Mouse (Mus musculus) embryonic facial prominence, embryonic 12.5 days (tissue): ENCODE measurements at regions not wholly inside any gene's neighbourhood (a gene's known extent, or its start where the extent isn't known, plus 50 kb on each side); places are given as distances from the start of the nearest gene placed in this dataset.

Source experiments
- ATAC-seq: fragments of 200-750 bp; cut with Nextera tagmentation; 2 replicates; pipeline ENCODE4 v1.8.0; 2017; ENCODE audit not compliant: insufficient number of reproducible peaks, insufficient read depth, low FRiP score, low TSS enrichment
- H3K27ac ChIP-seq: fragments of 300-500 bp; sonication (generic); 2 replicates; pipeline ENCODE4 v1.5.1; 2016; ENCODE audit warnings: mild to moderate bottlenecking
- H3K27me3 ChIP-seq: fragments of 300-500 bp; sonication (generic); 2 replicates; pipeline ENCODE4 v1.6.1; 2016; ENCODE audit warnings: mild to moderate bottlenecking, moderate library complexity
- H3K36me3 ChIP-seq: fragments of 300-500 bp; sonication (generic); 2 replicates; pipeline ENCODE4 v1.6.1; 2016; ENCODE audit warnings: mild to moderate bottlenecking
- H3K4me1 ChIP-seq: fragments of 300-500 bp; sonication (generic); 2 replicates; pipeline ENCODE4 v1.6.1; 2016
- H3K4me2 ChIP-seq: fragments of 300-500 bp; sonication (generic); replicated peaks from 2 replicates; pipeline ENCODE4 v1.6.1; 2016; ENCODE audit warnings: mild to moderate bottlenecking, moderate library complexity
- H3K4me3 ChIP-seq: fragments of 300-500 bp; sonication (generic); 2 replicates; pipeline ENCODE4 v1.5.1; 2016; ENCODE audit warnings: mild to moderate bottlenecking
- H3K9ac ChIP-seq: fragments of 300-500 bp; sonication (generic); 2 replicates; pipeline ENCODE4 v1.6.1; 2016; ENCODE audit warnings: mild to moderate bottlenecking, moderate library complexity
- H3K9me3 ChIP-seq: fragments of 300-500 bp; sonication (generic); 2 replicates; pipeline ENCODE4 v1.6.1; 2016; ENCODE audit warnings: mild to moderate bottlenecking, moderate library complexity
- WGBS: fragments of 180-500 bp; shearing (Covaris S2); methylation state at CpG from one replicate; pipeline ENCODE4 v1.1.7; 2016; 5-methylcytosine and 5-hydroxymethylcytosine counted together

GRCm38 (mm10) chr13:107585936-107586335, 458.3 kb upstream of the Smim15 start:
- Histone ChIP-seq H3K27me3 (no peaks in the 10 kb centered on the region), H3K9ac (no peak overlapping the region), H3K4me1 (no peaks in the 10 kb centered on the region), H3K27ac (no peak overlapping the region), H3K4me3 (no peak overlapping the region), H3K4me2 (no peak overlapping the region), H3K9me3 (no peaks in the 10 kb centered on the region), H3K36me3 (no peaks in the 10 kb centered on the region)
- WGBS = 87% methylated on average over 9 of the region's 9 CpGs
- no peak for ATAC-seq

DNA sequence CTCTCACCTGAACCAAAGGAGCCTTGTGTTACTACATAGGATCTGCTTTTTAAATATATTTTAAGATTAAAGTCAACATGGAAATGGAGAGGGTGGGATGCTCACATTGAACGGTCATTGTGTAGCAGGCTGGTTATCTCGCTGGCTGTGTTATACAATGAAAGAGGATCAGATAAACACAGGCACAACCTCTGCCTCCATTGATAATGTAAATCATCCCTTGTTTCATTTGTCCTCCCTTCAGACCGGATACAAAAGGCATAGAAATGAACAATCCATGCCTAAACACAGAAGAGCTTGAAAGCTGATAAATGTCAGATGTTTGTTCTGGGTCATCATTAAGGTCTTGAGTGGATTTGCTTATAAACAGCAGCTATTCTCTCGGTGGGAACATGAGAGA, 458.9 kb upstream of the Smim15 start:
- Histone ChIP-seq H3K4me3 (no peak overlapping the region), H3K4me1 (no peaks in the 10 kb centered on the region), H3K36me3 (no peaks in the 10 kb centered on the region), H3K27ac (no peak overlapping the region), H3K9ac (no peak overlapping the region), H3K4me2 (no peak overlapping the region), H3K27me3 (no peaks in the 10 kb centered on the region), H3K9me3 (no peaks in the 10 kb centered on the region)
- 54% methylated on average over 4 of the region's 4 CpGs for WGBS
- no peak for ATAC-seq

DNA sequence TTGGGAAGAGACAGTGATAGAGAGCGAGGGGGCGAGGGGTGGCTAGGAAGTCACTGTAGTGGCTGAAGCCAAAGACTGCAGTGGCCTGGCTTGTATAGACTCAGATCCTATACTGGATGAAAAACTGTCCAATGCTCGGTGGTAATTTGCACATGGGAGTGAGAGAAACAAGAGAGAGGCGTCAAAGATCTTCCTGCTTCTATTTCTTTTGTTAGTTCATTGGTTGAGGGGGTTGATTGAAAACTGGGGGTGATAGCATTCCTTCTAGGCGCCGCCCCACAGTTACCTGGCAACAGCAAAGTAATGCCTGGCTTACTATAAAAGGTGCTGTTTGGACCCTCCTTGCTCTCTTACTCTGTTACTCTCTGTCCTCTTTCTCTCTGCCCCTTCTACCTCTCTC, 465.3 kb upstream of the Smim15 start:
- H3K4me1 ChIP-seq = no peaks in the 10 kb centered on the region
- no peaks in the 10 kb centered on the region for H3K9me3 ChIP-seq
- no peaks in the 10 kb centered on the region for H3K27me3 ChIP-seq
- WGBS = 87% methylated on average over 6 of the region's 6 CpGs
- no peaks in the 10 kb centered on the region for H3K36me3 ChIP-seq
- no peak overlapping the region for H3K4me2 ChIP-seq
- H3K27ac ChIP-seq = no peak overlapping the region
- H3K9ac ChIP-seq = no peak overlapping the region
- no peak for ATAC-seq
- H3K4me3 ChIP-seq = no peak overlapping the region

GRCm38 (mm10) chr13:107577809-107578208, 466.4 kb upstream of the Smim15 start:
- WGBS = 81% methylated on average over 8 of the region's 8 CpGs
- ATAC-seq = no peak

DNA sequence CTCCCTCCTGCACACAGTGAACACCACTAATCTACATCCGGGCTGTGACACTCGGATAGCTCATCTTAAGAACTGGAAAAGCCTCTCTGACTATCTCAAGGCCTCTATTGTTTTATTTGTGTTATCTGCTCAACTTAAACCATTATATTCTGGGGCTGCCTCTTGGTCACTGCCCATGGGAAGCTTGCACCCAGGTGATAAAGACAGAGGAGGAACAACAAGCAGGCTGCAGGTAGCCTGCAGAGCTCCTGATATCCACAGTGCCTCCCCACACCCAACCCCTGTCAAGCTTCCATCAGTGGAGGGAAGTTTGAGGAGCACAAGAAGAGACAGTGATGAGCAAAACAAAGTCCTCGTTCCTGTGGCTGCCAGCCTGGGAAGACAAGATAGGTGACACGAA, 467.0 kb upstream of the Smim15 start:
- 83% methylated on average over 4 of the region's 4 CpGs for WGBS
- H3K9me3 ChIP-seq = no peaks in the 10 kb centered on the region

More at GRCm38 (mm10) chr13:107577809-107578208, 466.4 kb upstream of the Smim15 start:
- Histone ChIP-seq H3K36me3 (no peaks in the 10 kb centered on the region), H3K4me1 (no peaks in the 10 kb centered on the region), H3K27ac (no peak overlapping the region), H3K4me2 (no peak overlapping the region), H3K9me3 (no peaks in the 10 kb centered on the region), H3K27me3 (no peaks in the 10 kb centered on the region), H3K9ac (no peak overlapping the region), H3K4me3 (no peak overlapping the region)

DNA sequence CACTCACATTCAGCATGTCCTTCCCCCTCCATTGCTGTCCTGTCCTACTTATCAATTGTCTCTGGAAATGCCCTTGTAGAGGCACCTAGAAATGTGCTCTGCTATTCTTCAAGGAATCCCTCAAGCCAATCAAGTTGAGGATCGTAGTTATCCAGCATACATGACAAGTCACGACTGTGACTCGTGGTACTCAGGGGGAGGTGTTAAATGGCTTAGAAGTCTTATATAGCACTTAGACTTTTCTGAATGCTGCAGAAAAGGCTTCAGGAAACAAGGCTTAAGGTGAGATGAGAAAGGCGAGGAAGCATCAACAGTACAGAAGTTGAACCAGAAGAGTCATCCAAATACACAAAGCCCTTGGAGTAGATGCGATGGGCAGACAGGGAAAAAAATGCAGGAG, 467.5 kb upstream of the Smim15 start:
- no peak overlapping the region for H3K27ac ChIP-seq

More for the DNA sequence above, 467.0 kb upstream of the Smim15 start:
- H3K27me3 ChIP-seq = no peaks in the 10 kb centered on the region
- H3K4me2 ChIP-seq = no peak overlapping the region
- no peaks in the 10 kb centered on the region for H3K36me3 ChIP-seq
- H3K4me1 ChIP-seq = no peaks in the 10 kb centered on the region
- ATAC-seq = no peak
- H3K27ac ChIP-seq = no peak overlapping the region
- no peak overlapping the region for H3K9ac ChIP-seq
- no peak overlapping the region for H3K4me3 ChIP-seq

DNA sequence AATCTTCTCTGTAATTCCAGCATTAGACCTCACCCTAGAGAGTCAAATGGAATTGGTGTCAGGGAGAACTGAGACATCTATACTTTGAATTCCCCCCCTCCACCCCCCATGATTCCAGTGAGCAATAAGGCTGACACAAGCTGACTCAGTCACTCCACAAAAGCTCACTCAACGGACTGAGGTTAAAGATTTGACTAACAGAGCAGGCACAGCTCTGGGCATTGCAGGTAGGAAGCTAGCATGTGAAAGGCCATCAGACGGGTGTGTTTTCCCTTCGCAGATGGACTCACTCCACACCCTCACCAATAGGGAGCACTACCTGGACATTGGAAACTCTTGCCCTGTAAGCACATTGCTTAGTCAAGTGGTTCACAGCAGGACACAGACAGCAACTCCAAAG, 469.2 kb upstream of the Smim15 start:
- Histone ChIP-seq H3K9ac (no peak overlapping the region), H3K27me3 (no peaks in the 10 kb centered on the region), H3K4me1 (no peaks in the 10 kb centered on the region), H3K4me2 (no peak overlapping the region), H3K27ac (no peak overlapping the region), H3K9me3 (no peaks in the 10 kb centered on the region), H3K4me3 (no peak overlapping the region), H3K36me3 (no peaks in the 10 kb centered on the region)
- 78% methylated on average over 3 of the region's 3 CpGs for WGBS
- ATAC-seq = no peak

More for the DNA sequence above, 467.5 kb upstream of the Smim15 start:
- no peaks in the 10 kb centered on the region for H3K9me3 ChIP-seq
- H3K4me2 ChIP-seq = no peak overlapping the region
- no peak for ATAC-seq
- H3K4me1 ChIP-seq = no peaks in the 10 kb centered on the region
- no peaks in the 10 kb centered on the region for H3K36me3 ChIP-seq
- no peaks in the 10 kb centered on the region for H3K27me3 ChIP-seq
- 89% methylated on average over 5 of the region's 5 CpGs for whole genome bisulfite sequencing
- no peak overlapping the region for H3K9ac ChIP-seq
- no peak overlapping the region for H3K4me3 ChIP-seq

DNA sequence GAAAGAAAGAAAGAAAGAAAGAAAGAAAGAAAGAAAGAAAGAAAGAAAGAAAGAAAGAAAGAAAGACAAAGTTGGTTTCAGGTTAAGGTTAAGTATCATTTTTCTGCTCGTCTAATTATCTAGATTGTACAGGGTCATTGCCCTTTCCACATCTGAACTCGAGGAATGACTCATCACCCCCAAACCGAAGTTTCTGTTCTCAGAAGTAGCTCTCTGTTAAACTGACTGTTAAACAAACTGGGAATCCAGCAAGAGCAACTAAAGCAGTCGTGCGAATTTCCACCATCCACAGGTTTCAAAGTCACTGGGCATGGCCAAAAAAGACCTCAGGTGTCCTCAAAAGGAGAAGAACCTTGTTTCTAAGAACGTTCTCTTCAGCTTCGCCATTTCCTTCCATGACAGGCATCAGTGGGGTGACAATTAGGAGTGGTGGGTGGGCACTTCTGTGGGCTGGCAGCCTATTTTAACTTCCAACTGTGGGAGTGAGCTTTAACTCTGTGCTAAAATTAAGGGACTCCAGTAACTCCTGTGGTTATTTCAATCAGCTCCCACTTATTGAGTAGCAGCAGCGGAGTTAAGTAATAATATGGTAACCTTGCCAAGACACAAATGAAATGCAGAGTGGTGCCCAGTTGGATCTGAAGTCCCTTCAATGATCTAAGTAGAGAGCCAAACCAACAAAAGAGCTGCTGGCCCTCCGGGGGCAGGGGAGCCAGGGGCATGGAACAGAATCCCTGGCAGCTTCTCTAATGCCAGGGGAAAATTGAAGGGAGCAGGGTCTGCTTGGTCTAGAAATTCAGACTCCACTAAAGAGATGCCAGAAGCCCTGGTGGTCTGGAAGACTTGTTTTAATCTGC, 470.5 kb upstream of the Smim15 start:
- H3K9me3 ChIP-seq = no peaks in the 10 kb centered on the region
- H3K9ac ChIP-seq = no peak overlapping the region
- no peak overlapping the region for H3K4me3 ChIP-seq
- H3K27ac ChIP-seq = no peak overlapping the region
- no peaks in the 10 kb centered on the region for H3K4me1 ChIP-seq
- H3K4me2 ChIP-seq = no peak overlapping the region
- no peaks in the 10 kb centered on the region for H3K36me3 ChIP-seq
- no peak for ATAC-seq
- WGBS = 79% methylated on average over 9 of the region's 9 CpGs
- no peaks in the 10 kb centered on the region for H3K27me3 ChIP-seq

GRCm38 (mm10) chr13:107571539-107571938, 472.7 kb upstream of the Smim15 start:
- no peak for ATAC-seq
- H3K4me1 ChIP-seq = no peaks in the 10 kb centered on the region
- no peak overlapping the region for H3K9ac ChIP-seq
- no peak overlapping the region for H3K27ac ChIP-seq
- H3K27me3 ChIP-seq = no peaks in the 10 kb centered on the region
- no peak overlapping the region for H3K4me2 ChIP-seq
- H3K36me3 ChIP-seq = no peaks in the 10 kb centered on the region
- WGBS = 85% methylated on average over 10 of the region's 10 CpGs
- no peaks in the 10 kb centered on the region for H3K9me3 ChIP-seq
- H3K4me3 ChIP-seq = no peak overlapping the region

GRCm38 (mm10) chr13:107569477-107569876, 474.8 kb upstream of the Smim15 start:
- Histone ChIP-seq H3K4me1 (no peaks in the 10 kb centered on the region), H3K27ac (no peak overlapping the region), H3K4me2 (no peak overlapping the region), H3K27me3 (no peaks in the 10 kb centered on the region), H3K4me3 (no peak overlapping the region), H3K36me3 (no peaks in the 10 kb centered on the region), H3K9me3 (no peaks in the 10 kb centered on the region), H3K9ac (no peak overlapping the region)
- WGBS = 89% methylated on average over 2 of the region's 2 CpGs
- no peak for ATAC-seq

DNA sequence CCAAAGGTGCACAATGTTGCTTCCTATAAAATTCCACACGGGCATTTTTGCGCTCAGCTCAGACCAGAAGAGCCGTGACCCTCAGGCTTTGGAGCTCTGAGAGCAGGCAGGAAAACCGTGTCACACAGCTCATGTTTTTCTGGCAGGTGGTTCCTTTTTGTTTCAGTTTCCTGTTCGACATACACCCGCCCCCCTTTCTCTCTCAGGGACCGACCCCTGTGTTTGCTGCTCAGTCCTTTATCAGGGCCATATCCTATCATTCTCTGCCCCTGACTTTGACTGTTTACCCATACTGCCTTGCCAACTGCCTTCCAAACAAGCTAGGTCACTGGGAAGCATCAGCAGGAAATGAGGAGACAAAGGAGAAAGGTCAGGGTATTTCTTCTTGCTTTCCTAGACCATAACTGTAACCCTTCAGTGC, 475.5 kb upstream of the Smim15 start:
- Histone ChIP-seq H3K36me3 (no peaks in the 10 kb centered on the region), H3K9me3 (no peaks in the 10 kb centered on the region), H3K9ac (no peak overlapping the region), H3K27ac (no peak overlapping the region), H3K4me3 (no peak overlapping the region), H3K27me3 (no peaks in the 10 kb centered on the region), H3K4me2 (no peak overlapping the region), H3K4me1 (no peaks in the 10 kb centered on the region)
- 42% methylated on average over 7 of the region's 7 CpGs for WGBS
- no peak for ATAC-seq

- H3K4me1 ChIP-seq = no peaks in the 10 kb centered on the region
- H3K4me3 ChIP-seq = no peak overlapping the region
- no peak overlapping the region for H3K4me2 ChIP-seq
- no peak for ATAC-seq
- no peaks in the 10 kb centered on the region for H3K27me3 ChIP-seq
- no peak overlapping the region for H3K27ac ChIP-seq
- no peaks in the 10 kb centered on the region; the same call in 1 of the 2 replicates for H3K9me3 ChIP-seq
- H3K36me3 ChIP-seq = no peaks in the 10 kb centered on the region
- no peak overlapping the region for H3K9ac ChIP-seq
- WGBS = 87% methylated on average over 1 of the region's 1 CpGs
These were observed 481.8 kb upstream of the Smim15 start for GRCm38 (mm10) chr13:107562463-107562862.
